Mouse (Mus musculus): ENCODE results near the gene Ces1g. TPM values are rescaled to one million over a fixed set of nuclear protein-coding genes. Genes with fewer than 3 reads are reported as not detected.

The Ces1g gene
- polyA plus RNA-seq, 1 experiment from 2014 or later: 0.26 TPM

DNA sequence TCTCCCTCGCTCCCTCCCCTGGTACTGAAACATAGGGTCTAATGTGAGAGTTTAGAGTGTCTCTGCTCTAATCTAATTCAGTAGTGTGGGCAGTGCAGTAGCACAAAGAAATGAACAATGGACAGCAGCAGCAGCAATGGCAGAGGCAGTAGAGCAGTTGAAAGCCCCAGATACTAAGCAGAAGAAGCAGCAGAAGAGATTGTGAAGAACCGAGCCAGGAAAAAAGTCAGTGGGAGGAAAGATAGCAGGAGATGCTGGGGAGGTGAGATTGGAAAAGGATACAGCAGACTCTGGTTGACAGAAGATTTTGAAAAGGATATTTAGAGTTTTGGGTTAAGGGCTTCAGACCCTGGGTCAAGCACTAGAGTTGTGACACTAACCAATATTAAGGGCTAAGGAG, 21.6 kb downstream of the Ces1g start:
- no peak for ATAC-seq (replicated peaks; ENCODE audit: low FRiP score, low TSS enrichment, low read depth)
- no peaks in the 10 kb centered on the region for H3K9me3 ChIP-seq (ENCODE audit: control insufficient read depth, low read length)
- no peak overlapping the region for H3K4me2 ChIP-seq (ENCODE audit: low read length)
- 85% methylated on average over 2 of the region's 2 CpGs for WGBS
- no peaks in the 10 kb centered on the region for H3K36me3 ChIP-seq (ENCODE audit: control insufficient read depth, insufficient read depth, low read length)
- no peaks in the 10 kb centered on the region for H3K27me3 ChIP-seq (replicated peaks; ENCODE audit: control insufficient read depth, insufficient read depth, low read length)
- no peak overlapping the region for H3K27ac ChIP-seq (ENCODE audit: low read depth)
- no peak for DNase-seq (ENCODE audit: low spot score)
- H3K4me1 ChIP-seq (replicated peaks; ENCODE audit: control insufficient read depth, insufficient read depth, low read length): no peaks in the 10 kb centered on the region
- no peak overlapping the region for H3K9ac ChIP-seq (ENCODE audit: low read length)
- no peak overlapping the region for H3K4me3 ChIP-seq (ENCODE audit: low read depth, low read length)

DNA sequence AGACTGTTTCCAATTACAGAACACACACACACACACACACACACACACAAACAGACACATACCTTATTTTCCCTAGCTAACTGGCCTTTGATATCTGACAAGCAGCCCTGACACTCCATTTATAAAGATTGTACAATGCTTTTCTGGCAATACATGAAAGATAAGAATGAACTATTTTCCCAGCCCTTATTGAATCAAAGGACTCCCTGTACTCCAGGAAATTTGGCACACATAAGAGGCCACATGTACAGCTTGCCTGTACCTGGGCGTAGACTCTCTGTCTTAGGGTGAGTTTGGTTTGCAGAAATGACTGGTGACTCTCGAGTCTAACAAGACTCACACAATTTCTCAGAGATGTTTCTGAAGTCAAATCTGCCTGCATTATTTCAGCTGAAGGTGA, 53.2 kb downstream of the Ces1g start:
- H3K27ac ChIP-seq (ENCODE audit: low read depth): no peak overlapping the region
- no peaks in the 10 kb centered on the region for H3K36me3 ChIP-seq (ENCODE audit: control insufficient read depth, insufficient read depth, low read length)
- H3K4me3 ChIP-seq (ENCODE audit: low read depth, low read length): no peak overlapping the region
- no peak overlapping the region for H3K9ac ChIP-seq (ENCODE audit: low read length)
- WGBS: 73% methylated on average over 2 of the region's 2 CpGs
- no peaks in the 10 kb centered on the region for H3K27me3 ChIP-seq (replicated peaks; ENCODE audit: control insufficient read depth, insufficient read depth, low read length)
- ATAC-seq (replicated peaks; ENCODE audit: low FRiP score, low TSS enrichment, low read depth) (no peak), DNase-seq (ENCODE audit: low spot score) (no peak)
- no peak overlapping the region for H3K4me2 ChIP-seq (ENCODE audit: low read length)
- H3K4me1 ChIP-seq (replicated peaks; ENCODE audit: control insufficient read depth, insufficient read depth, low read length): no peaks in the 10 kb centered on the region
- no peaks in the 10 kb centered on the region for H3K9me3 ChIP-seq (ENCODE audit: control insufficient read depth, low read length)

DNA sequence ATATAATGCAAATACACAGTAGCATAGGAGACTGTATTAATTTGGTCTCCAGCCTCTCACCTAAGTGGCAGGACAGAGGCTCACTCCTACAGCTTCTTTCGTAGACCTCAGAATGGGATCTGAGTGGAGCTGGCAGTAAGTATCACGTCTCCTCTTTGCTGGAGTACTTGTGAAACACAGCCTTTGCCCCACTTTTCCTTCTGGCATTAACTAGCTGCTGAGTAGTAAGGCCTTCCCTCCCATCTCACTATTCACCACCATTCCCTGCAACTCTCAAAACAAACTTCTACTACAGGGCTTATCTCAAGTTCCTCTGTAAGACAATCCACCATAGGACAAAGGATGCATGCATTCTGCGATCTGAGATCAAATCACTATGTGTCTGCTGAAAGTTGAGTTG, 54.8 kb downstream of the Ces1g start:
- no peaks in the 10 kb centered on the region for H3K9me3 ChIP-seq (ENCODE audit: control insufficient read depth, low read length)
- DNase-seq (ENCODE audit: low spot score): no peak
- H3K9ac ChIP-seq (ENCODE audit: low read length): no peak overlapping the region
- no peak overlapping the region for H3K4me3 ChIP-seq (ENCODE audit: low read depth, low read length)
- no peaks in the 10 kb centered on the region for H3K4me1 ChIP-seq (replicated peaks; ENCODE audit: control insufficient read depth, insufficient read depth, low read length)
- ATAC-seq (replicated peaks; ENCODE audit: low FRiP score, low TSS enrichment, low read depth): no peak
- H3K27me3 ChIP-seq (replicated peaks; ENCODE audit: control insufficient read depth, insufficient read depth, low read length): no peaks in the 10 kb centered on the region
- H3K27ac ChIP-seq (ENCODE audit: low read depth): no peak overlapping the region
- H3K4me2 ChIP-seq (ENCODE audit: low read length): no peak overlapping the region
- 90% methylated on average over 3 of the region's 3 CpGs for WGBS
- no peaks in the 10 kb centered on the region for H3K36me3 ChIP-seq (ENCODE audit: control insufficient read depth, insufficient read depth, low read length)

- H3K4me3 ChIP-seq (ENCODE audit: low read depth, low read length): no peak within 1 kb of the TSS
- DNase-seq (ENCODE audit: low spot score) (no peak), ATAC-seq (replicated peaks; ENCODE audit: low FRiP score, low TSS enrichment, low read depth) (no peak)
- no peak within 1 kb of the TSS for H3K27ac ChIP-seq (ENCODE audit: low read depth)
- H3K4me2 ChIP-seq (ENCODE audit: low read length): no peak within 1 kb of the TSS
- no peak within 1 kb of the TSS for H3K9ac ChIP-seq (ENCODE audit: low read length)
- 96% methylated on average over 1 of the region's 1 CpGs for WGBS
- no peaks in the 10 kb centered on the region for H3K36me3 ChIP-seq (ENCODE audit: control insufficient read depth, insufficient read depth, low read length)
- no peaks in the 10 kb centered on the region for H3K27me3 ChIP-seq (replicated peaks; ENCODE audit: control insufficient read depth, insufficient read depth, low read length)
- H3K4me1 ChIP-seq (replicated peaks; ENCODE audit: control insufficient read depth, insufficient read depth, low read length): no peaks in the 10 kb centered on the region
- no peaks in the 10 kb centered on the region for H3K9me3 ChIP-seq (ENCODE audit: control insufficient read depth, low read length)
Observed at GRCm38 (mm10) chr8:93279556-93279955, 57.6 kb downstream of the Ces1g start, which contains the start of gene Ces1f. Ces1f (minus strand) TSS chr8:93279747.

DNA sequence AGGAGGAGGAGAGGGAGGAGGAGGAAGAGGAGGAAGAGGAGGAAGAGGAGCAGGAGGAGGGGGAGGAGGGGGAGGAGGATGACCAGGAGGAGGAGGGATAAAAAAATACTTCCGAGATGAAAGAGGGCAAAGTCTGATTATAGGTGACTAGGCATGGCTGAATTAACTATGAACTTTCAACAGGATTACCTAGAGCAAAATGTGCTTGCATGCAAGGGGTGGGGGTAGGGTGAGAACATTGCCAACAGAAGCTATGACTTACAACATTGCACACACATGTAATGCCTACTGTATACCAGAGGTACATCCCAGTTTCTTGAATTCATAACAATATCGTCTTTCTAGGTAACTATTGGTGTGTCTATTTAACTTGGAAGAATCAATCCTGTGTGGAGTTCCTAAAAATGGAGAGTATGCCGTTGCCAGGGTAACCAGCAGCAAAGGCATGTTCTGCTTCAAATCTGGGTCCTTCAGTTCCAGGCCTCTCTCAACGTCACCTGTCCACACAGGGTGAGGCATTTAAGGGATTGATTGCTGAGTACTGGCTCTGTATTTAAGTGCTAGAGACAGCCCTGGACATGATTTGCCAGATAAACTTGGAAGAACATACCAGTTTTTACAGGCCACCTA, 58.8 kb downstream of the Ces1g start:
- Histone ChIP-seq H3K9me3 (ENCODE audit: control insufficient read depth, low read length) (no peaks in the 10 kb centered on the region), H3K27ac (ENCODE audit: low read depth) (no peak overlapping the region), H3K36me3 (ENCODE audit: control insufficient read depth, insufficient read depth, low read length) (no peaks in the 10 kb centered on the region), H3K9ac (ENCODE audit: low read length) (no peak overlapping the region), H3K27me3 (replicated peaks; ENCODE audit: control insufficient read depth, insufficient read depth, low read length) (no peaks in the 10 kb centered on the region), H3K4me1 (replicated peaks; ENCODE audit: control insufficient read depth, insufficient read depth, low read length) (no peaks in the 10 kb centered on the region), H3K4me2 (ENCODE audit: low read length) (no peak overlapping the region), H3K4me3 (ENCODE audit: low read depth, low read length) (no peak overlapping the region)
- 77% methylated on average over 4 of the region's 4 CpGs for WGBS
- ATAC-seq (replicated peaks; ENCODE audit: low FRiP score, low TSS enrichment, low read depth) (no peak), DNase-seq (ENCODE audit: low spot score) (no peak)

- Histone ChIP-seq H3K9me3 (ENCODE audit: control insufficient read depth, low read length) (no peaks in the 10 kb centered on the region), H3K4me1 (replicated peaks; ENCODE audit: control insufficient read depth, insufficient read depth, low read length) (no peaks in the 10 kb centered on the region), H3K9ac (ENCODE audit: low read length) (no peak overlapping the region), H3K4me2 (ENCODE audit: low read length) (no peak overlapping the region), H3K4me3 (ENCODE audit: low read depth, low read length) (no peak overlapping the region), H3K27me3 (replicated peaks; ENCODE audit: control insufficient read depth, insufficient read depth, low read length) (no peaks in the 10 kb centered on the region), H3K27ac (ENCODE audit: low read depth) (no peak overlapping the region), H3K36me3 (ENCODE audit: control insufficient read depth, insufficient read depth, low read length) (no peaks in the 10 kb centered on the region)
- DNase-seq (ENCODE audit: low spot score) (no peak), ATAC-seq (replicated peaks; ENCODE audit: low FRiP score, low TSS enrichment, low read depth) (no peak)
- 83% methylated on average over 4 of the region's 4 CpGs for WGBS
Observed at GRCm38 (mm10) chr8:93274609-93275008, 62.5 kb downstream of the Ces1g start.

DNA sequence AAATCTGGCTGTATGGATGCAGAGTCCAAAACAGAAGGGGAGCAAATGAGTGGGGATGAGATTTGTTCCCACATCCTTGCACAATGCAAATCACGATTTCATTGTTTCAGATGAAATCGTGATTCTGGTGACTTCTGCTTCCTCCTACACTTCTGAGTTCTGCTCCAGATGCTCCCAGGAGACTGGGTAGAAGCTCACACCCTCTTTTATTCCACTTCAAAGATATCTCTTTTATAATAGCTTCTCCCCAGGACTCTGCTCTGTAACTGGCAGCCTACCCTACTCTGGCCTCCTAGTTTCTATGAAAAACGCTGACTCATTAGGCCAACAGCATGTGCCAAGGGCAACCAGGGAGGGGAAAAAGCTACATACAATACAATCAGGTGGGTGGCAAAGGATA, 63.8 kb downstream of the Ces1g start:
- H3K4me2 ChIP-seq (ENCODE audit: low read length): no peak overlapping the region
- no peaks in the 10 kb centered on the region for H3K4me1 ChIP-seq (replicated peaks; ENCODE audit: control insufficient read depth, insufficient read depth, low read length)
- no peak overlapping the region for H3K9ac ChIP-seq (ENCODE audit: low read length)
- H3K27ac ChIP-seq (ENCODE audit: low read depth): no peak overlapping the region
- H3K36me3 ChIP-seq (ENCODE audit: control insufficient read depth, insufficient read depth, low read length): no peaks in the 10 kb centered on the region
- ATAC-seq (replicated peaks; ENCODE audit: low FRiP score, low TSS enrichment, low read depth) (no peak), DNase-seq (ENCODE audit: low spot score) (no peak)
- WGBS: 84% methylated on average over 3 of the region's 3 CpGs
- H3K9me3 ChIP-seq (ENCODE audit: control insufficient read depth, low read length): no peaks in the 10 kb centered on the region
- no peak overlapping the region for H3K4me3 ChIP-seq (ENCODE audit: low read depth, low read length)
- no peaks in the 10 kb centered on the region for H3K27me3 ChIP-seq (replicated peaks; ENCODE audit: control insufficient read depth, insufficient read depth, low read length)

DNA sequence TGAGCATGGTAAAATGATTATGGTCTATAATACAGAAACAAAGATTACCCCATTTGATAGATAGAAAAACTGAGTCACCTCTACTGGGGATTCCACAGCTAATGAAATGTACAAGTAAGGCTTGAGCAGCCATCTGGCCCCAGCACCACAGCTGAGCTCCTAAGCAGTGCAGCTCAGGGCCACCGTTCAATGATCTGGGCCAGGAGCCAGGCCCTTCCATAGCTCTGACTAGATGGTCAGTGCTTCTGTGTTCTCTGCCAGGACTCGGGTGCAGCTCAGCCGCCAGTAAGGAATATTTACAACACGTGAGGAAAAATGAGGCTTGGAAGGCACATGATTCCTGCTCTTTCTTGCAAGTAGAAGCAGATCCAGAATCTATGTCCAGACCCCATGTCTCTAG, 64.4 kb downstream of the Ces1g start:
- ATAC-seq (replicated peaks; ENCODE audit: low FRiP score, low TSS enrichment, low read depth): no peak

GRCm38 (mm10) chr8:93261436-93261835, 75.7 kb downstream of the Ces1g start:
- no peak overlapping the region for H3K4me2 ChIP-seq (ENCODE audit: low read length)
- no peaks in the 10 kb centered on the region for H3K27me3 ChIP-seq (replicated peaks; ENCODE audit: control insufficient read depth, insufficient read depth, low read length)
- DNase-seq (ENCODE audit: low spot score) (no peak), ATAC-seq (replicated peaks; ENCODE audit: low FRiP score, low TSS enrichment, low read depth) (no peak)
- no peak overlapping the region for H3K4me3 ChIP-seq (ENCODE audit: low read depth, low read length)
- H3K27ac ChIP-seq (ENCODE audit: low read depth): no peak overlapping the region
- no peaks in the 10 kb centered on the region for H3K36me3 ChIP-seq (ENCODE audit: control insufficient read depth, insufficient read depth, low read length)
- H3K9me3 ChIP-seq (ENCODE audit: control insufficient read depth, low read length): no peaks in the 10 kb centered on the region
- WGBS: 45% methylated on average over 2 of the region's 2 CpGs
- H3K9ac ChIP-seq (ENCODE audit: low read length): no peak overlapping the region
- no peaks in the 10 kb centered on the region for H3K4me1 ChIP-seq (replicated peaks; ENCODE audit: control insufficient read depth, insufficient read depth, low read length)

More for the DNA sequence above, 64.4 kb downstream of the Ces1g start:
- H3K9ac ChIP-seq (ENCODE audit: low read length): no peak overlapping the region
- no peak overlapping the region for H3K4me3 ChIP-seq (ENCODE audit: low read depth, low read length)
- H3K4me2 ChIP-seq (ENCODE audit: low read length): no peak overlapping the region
- no peaks in the 10 kb centered on the region for H3K27me3 ChIP-seq (replicated peaks; ENCODE audit: control insufficient read depth, insufficient read depth, low read length)
- no peaks in the 10 kb centered on the region for H3K4me1 ChIP-seq (replicated peaks; ENCODE audit: control insufficient read depth, insufficient read depth, low read length)
- DNase-seq (ENCODE audit: low spot score): no peak
- H3K27ac ChIP-seq (ENCODE audit: low read depth): no peak overlapping the region
- H3K9me3 ChIP-seq (ENCODE audit: control insufficient read depth, low read length): no peaks in the 10 kb centered on the region
- WGBS: 69% methylated on average over 4 of the region's 4 CpGs
- H3K36me3 ChIP-seq (ENCODE audit: control insufficient read depth, insufficient read depth, low read length): no peaks in the 10 kb centered on the region
